Mouse (Mus musculus): ENCODE results near the gene Trim68. TPM values are rescaled to one million over a fixed set of nuclear protein-coding genes. Genes with fewer than 3 reads are reported as not detected.

Trim68 gene
- total RNA-seq (2023): 11.8 TPM

DNA sequence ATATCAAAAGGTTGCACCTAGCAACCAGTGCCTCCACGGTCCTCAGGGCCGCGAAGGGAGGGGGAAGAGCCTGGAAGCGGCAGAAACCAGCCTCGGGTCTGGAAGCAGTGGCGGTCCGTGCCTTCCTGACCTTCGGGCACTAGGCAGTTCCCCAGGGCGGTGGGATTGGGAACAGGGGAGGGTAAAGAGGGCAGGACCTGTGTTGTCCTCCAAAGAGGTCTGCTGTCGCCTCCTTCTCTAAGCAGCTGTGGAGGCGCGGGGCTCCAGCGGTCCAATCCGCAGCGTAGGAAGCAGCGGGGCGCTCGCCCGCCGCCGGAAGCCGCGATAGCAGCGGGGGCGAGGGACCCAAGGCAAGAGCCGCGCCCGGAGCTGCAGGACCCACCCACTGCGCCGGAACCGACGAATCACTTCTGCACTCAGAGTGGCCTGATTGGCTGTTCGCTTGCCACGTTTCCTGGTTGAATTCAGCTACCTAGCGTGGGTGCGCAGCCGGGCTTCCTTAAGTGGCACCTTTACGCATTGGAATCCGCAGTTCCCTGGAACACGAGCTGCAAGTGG, at the start of gene Trim68:
TSS of gene Trim68 (minus strand) at position 384 of the 558 bp plus-strand sequence.

DNA sequence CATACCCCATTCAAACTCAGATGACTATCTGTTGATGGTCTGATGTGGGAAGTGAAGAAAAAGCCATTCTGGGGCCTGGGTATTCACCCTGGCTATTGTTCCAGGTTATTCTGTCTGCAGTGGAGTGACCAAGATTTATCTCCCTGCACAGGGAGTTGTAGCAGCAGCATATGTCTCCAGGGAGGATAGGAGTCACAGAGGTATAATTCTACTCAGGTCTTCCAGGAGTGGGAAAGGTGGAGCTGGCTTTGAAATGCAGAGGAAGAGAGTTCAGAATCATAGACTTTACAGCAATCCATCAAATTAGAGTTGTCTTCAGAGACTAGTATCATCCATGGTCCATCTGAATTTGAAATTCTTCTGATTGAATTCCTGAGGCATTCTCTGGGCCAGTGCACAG, 40.3 kb upstream of the Trim68 start, which contains the start of gene Olfr559:
TSS of gene Olfr559 (minus strand) at position 101 of the 400 bp plus-strand sequence.

DNA sequence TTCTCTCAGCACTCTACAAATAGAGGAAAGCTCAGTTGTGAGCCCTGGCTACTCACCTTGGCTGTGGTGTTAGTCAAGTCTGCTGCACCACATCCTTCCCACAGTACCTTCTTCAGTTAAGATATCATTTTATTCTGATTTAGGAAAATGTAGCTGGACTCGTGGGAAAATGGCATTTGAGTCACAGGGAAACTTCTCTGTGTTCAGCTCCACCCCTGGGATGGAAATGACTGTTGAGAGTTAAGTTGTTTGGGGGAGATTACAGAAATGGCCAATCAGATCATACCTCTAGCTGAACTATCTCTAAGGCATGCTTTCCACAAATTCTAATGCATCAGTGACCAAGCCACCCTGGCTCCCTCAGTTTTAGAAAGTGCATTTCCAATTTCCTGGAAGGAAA, 31.8 kb upstream of the Trim68 start, which contains the start of gene Olfr33:
TSS of gene Olfr33 (minus strand) at position 101 of the 400 bp plus-strand sequence.

DNA sequence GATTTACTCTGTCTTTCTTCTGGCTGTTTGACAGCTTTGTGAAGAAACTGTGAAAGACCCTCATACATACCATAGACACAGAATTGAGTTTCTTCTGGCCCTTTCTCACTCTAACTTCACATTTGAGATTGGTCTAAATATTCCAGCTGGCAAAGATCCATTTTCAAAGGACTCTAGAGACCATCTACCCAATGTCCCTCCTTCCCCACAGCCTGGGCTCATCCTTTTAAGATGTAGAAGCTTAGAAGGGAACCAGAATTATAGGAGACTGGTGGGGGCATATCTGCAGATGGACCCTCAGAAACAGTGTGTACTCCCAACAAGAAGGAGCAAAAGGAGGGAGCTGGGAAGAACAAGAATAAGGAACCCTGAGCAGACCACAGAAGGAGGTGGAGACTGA, 14.8 kb upstream of the Trim68 start, which contains the start of gene Olfr558:
TSS of gene Olfr558 (plus strand) at position 301 of the 400 bp plus-strand sequence.

DNA sequence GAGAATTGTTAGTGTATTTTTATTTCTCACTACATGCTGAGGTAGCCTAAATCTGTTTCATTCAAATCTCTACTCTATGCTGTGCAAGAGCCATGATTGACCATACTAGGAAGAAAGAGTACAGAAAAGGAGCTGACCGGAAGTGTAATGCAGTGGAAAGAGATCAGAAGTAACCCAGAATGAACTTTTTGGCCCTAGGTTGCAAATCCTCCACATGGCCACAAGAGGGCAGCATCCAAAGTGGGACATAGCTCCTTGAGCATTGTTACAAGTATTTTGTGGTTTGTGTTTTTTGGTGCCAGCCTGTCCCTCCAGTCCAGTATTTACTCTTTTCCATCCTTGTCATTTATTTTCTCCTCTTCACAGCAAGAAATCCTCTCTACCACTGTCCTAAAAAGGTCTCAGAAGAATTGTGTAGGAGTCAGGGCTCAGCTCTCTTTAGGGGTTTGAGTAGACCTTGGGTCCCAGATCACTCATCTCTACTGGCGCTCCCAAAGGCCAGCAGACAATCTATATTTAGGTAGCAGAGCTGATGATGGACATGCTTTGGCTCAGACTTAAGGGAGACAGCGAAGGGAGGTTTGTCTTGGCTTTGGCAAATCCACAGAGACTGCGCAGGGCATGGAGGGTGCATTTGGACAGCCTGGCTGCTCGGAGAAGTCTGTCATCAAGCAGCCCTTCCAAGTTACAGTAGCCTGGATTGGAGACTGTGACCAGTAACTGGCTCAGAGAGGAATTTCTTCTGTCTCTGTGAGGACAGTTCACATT, 8.4 kb upstream of the Trim68 start, which contains the start of gene Olfr557:
TSS of gene Olfr557 (plus strand) at position 553 of the 768 bp plus-strand sequence.

DNA sequence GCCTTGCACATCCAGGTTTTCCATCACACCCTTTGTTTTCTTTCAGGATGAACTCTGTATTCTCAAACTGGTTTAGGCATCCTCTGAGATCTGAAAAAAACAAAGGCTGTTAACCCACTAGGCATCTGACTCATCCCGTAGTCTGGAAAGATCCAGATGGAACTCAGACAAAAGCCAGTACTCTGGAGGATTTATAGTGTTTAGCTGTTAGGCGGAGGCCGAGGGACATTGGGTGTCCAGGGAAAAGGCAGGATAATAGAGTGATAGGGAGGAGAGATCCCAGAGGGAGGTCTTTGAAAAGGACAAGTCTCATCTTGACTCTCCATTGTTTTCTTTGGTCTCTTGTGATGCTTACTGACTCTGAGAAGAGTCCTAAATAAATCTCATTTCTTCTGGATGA, 22.5 kb downstream of the Trim68 start, which contains the start of gene Olfr556:
TSS of gene Olfr556 (plus strand) at position 301 of the 400 bp plus-strand sequence.

DNA sequence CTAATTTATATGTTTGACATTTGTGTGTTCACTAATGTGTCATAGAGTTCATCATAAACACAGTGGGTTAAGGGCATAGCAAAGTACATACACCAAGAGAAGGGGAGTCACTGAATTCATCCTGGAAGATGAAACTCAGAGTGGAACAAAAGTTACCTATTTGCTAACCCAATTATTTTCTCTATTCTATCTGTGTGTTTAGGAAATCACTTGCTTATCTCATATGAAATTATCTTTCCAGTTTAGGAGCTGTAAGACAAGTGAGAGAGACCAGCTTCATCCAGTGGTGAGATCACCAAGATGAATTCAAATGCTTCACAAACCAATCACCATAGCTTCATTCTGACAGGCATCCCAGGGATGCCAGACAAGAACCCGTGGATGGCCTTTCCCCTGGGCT, 28.6 kb downstream of the Trim68 start, which contains the start of gene Olfr555:
TSS of gene Olfr555 (plus strand) at position 301 of the 400 bp plus-strand sequence.

DNA sequence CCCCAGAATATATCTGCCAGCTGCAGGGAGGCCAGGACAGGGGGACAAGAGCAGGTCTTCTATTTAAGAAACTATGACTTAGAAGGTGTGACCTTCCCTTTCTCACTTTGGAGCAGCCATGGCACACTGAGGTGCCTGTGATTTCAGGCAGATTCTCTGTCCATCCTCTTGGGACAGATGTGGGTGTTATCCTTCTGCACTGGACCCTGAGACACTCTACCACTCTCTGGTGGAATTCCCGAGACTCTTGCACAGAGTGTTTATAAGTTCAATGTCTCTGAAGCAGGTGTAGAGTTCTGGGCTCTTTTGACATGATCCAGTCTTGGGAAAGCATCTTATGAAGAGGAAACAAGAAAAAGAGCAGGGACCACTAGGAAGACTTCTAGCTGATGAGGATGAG, 49.0 kb downstream of the Trim68 start, which contains the start of gene Olfr554:
TSS of gene Olfr554 (plus strand) at position 301 of the 400 bp plus-strand sequence.

Other genes starting within 250 kb of the Trim68 start
- gene Rrm1, start 245.6 kb downstream of the Trim68 start, total RNA-seq (2023): 40.0 TPM
- gene Olfr543, start 205.6 kb downstream of the Trim68 start, total RNA-seq (2023): not detected
- gene Olfr544, start 199.0 kb downstream of the Trim68 start, total RNA-seq (2023): not detected
- not detected for gene Olfr545, start 187.8 kb downstream of the Trim68 start, total RNA-seq (2023)
- gene Olfr547, start 152.6 kb downstream of the Trim68 start, total RNA-seq (2023): not detected
- gene Olfr548-ps1, start 146.4 kb downstream of the Trim68 start, total RNA-seq (2023): not detected
- not detected for gene Olfr549, start 137.5 kb downstream of the Trim68 start, total RNA-seq (2023)
- 43.5 TPM for gene Trim21, start 121.8 kb downstream of the Trim68 start, total RNA-seq (2023)
- gene Olfr550, start 115.9 kb downstream of the Trim68 start, total RNA-seq (2023): not detected
- not detected for gene Olfr551, start 95.4 kb downstream of the Trim68 start, total RNA-seq (2023)
- 0.23 TPM for gene Olfr552, start 89.6 kb downstream of the Trim68 start, total RNA-seq (2023)
- gene Olfr553, start 69.1 kb downstream of the Trim68 start, total RNA-seq (2023): not detected
- not detected for gene Olfr554, start 48.9 kb downstream of the Trim68 start, total RNA-seq (2023)
- not detected for gene Olfr555, start 28.5 kb downstream of the Trim68 start, total RNA-seq (2023)
- not detected for gene Olfr556, start 22.4 kb downstream of the Trim68 start, total RNA-seq (2023)
- not detected for gene Olfr557, start 8.6 kb upstream of the Trim68 start, total RNA-seq (2023)
- not detected for gene Olfr558, start 14.9 kb upstream of the Trim68 start, total RNA-seq (2023)
- gene Olfr33, start 31.7 kb upstream of the Trim68 start, total RNA-seq (2023): not detected
- not detected for gene Olfr559, start 40.2 kb upstream of the Trim68 start, total RNA-seq (2023)
- gene Olfr560, start 72.0 kb upstream of the Trim68 start, total RNA-seq (2023): not detected
- gene Olfr78, start 72.1 kb upstream of the Trim68 start, total RNA-seq (2023): not detected
- gene Olfr561, start 83.9 kb upstream of the Trim68 start, total RNA-seq (2023): not detected
- not detected for gene Olfr564, start 116.2 kb upstream of the Trim68 start, total RNA-seq (2023)
- not detected for gene Olfr566, start 171.4 kb upstream of the Trim68 start, total RNA-seq (2023)
- not detected for gene Olfr568, start 189.8 kb upstream of the Trim68 start, total RNA-seq (2023)
- not detected for gene Olfr569, start 203.6 kb upstream of the Trim68 start, total RNA-seq (2023)
- gene Olfr570, start 207.2 kb upstream of the Trim68 start, total RNA-seq (2023): not detected
- not detected for gene Olfr571, start 230.2 kb upstream of the Trim68 start, total RNA-seq (2023)
- gene Olfr572, start 237.1 kb upstream of the Trim68 start, total RNA-seq (2023): not detected

All from CD4-positive naive resting alpha-beta T cell, adult 76 days (primary cell).